ENCODE assay signal across 10 mouse cellular contexts in genomic region chr11:78453675-78454074, GRCm38 (mm10). TPM values are rescaled to one million over a fixed set of nuclear protein-coding genes. Genes with fewer than 3 reads are reported as not detected.
A peak's percentile ranks its signal among the peaks of the same experiment; 100 is the strongest.
DNase-seq lines count a peak whose midpoint lies in the region; ATAC-seq and TF ChIP-seq lines count a peak whose summit lies in the region.
"Had no signal": no experiment of that assay in that cellular context is flagged by ENCODE, and none has a peak within 500 bp of the region (broad histone marks: within the 10 kb centered on the region; RNA-seq: fewer than 3 reads in every experiment).

No protein-coding gene starts in this region.

- TF ChIP-seq CTCF in kidney, adult 2 months (conservative IDR thresholded peaks at IDR 0.05; ENCODE audit: insufficient read depth, insufficient read length, low read depth, low read length), result peak; percentile 85

- no peaks in the 10 kb centered on the region for H3K36me3 ChIP-seq in kidney, adult 2 months (ENCODE audit: control insufficient read depth, insufficient read depth, low read length)
- no peaks in the 10 kb centered on the region for H3K36me3 ChIP-seq in kidney, embryonic 14.5 days (ENCODE audit: control insufficient read depth, insufficient read depth, low read length)
- H3K36me3 ChIP-seq in limb, embryonic 11.5 days (ENCODE audit: control insufficient read depth, insufficient read depth, low read length), result no peaks in the 10 kb centered on the region
- H3K36me3 ChIP-seq: midbrain, embryonic 12.5 days had no signal

- no peak overlapping the region for H3K27ac ChIP-seq in kidney, adult 2 months (ENCODE audit: insufficient read depth, low read depth, low read length)
- no peak overlapping the region for H3K27ac ChIP-seq in kidney, embryonic 14.5 days (ENCODE audit: low read depth, low read length)
- H3K27ac ChIP-seq in limb, embryonic 11.5 days (replicated peaks; ENCODE audit: low read depth, low read length), result no peak overlapping the region
- H3K27ac ChIP-seq: midbrain, embryonic 12.5 days had no signal

- no peaks in the 10 kb centered on the region for H3K9me3 ChIP-seq in kidney, embryonic 14.5 days (ENCODE audit: control insufficient read depth, low read length)
- H3K9me3 ChIP-seq in limb, embryonic 11.5 days (ENCODE audit: control insufficient read depth, low read length), result no peaks in the 10 kb centered on the region
- H3K9me3 ChIP-seq: midbrain, embryonic 12.5 days had no signal

- peak; percentile 68 for DNase-seq in kidney, adult 2 months
- peak; percentile 86 for DNase-seq in ES-CJ7 (ENCODE audit: low read depth, low spot score)
- DNase-seq in adrenal gland, postnatal 25 days, result peak; percentile 69
- peak; percentile 26 for DNase-seq in fibroblast of lung, adult 2 months (ENCODE audit: low read depth)
- peak; percentile 78 for DNase-seq in limb, embryonic 11.5 days (ENCODE audit: low spot score)
- peak; percentile 44 to 74 for DNase-seq in spleen, adult 18-20 months

- H3K27me3 ChIP-seq in kidney, adult 2 months (replicated peaks; ENCODE audit: control insufficient read depth, insufficient read depth, low read length), result no peaks in the 10 kb centered on the region
- no peaks in the 10 kb centered on the region; the same call in 1 of the 2 replicates for H3K27me3 ChIP-seq in kidney, embryonic 14.5 days (ENCODE audit: control insufficient read depth, insufficient read depth, low read length)
- H3K27me3 ChIP-seq in limb, embryonic 11.5 days (ENCODE audit: control insufficient read depth, insufficient read depth, low read length), result no peaks in the 10 kb centered on the region

- ATAC-seq in kidney, embryonic 14.5 days (ENCODE audit: low FRiP score, low TSS enrichment), result no peak
- no peak for ATAC-seq in limb, embryonic 11.5 days (ENCODE audit: insufficient number of reproducible peaks, low FRiP score, low TSS enrichment, low read depth)
- no peak for ATAC-seq in monocyte, adult 5-6 weeks (replicated peaks; ENCODE audit: insufficient number of reproducible peaks, low FRiP score, low TSS enrichment, poor library complexity, severe bottlenecking)

- H3K9ac ChIP-seq in kidney, embryonic 14.5 days (ENCODE audit: low read depth, low read length), result no peak overlapping the region
- H3K9ac ChIP-seq in limb, embryonic 11.5 days (ENCODE audit: low read length), result no peak overlapping the region
- H3K9ac ChIP-seq: midbrain, embryonic 12.5 days had no signal

- H3K4me2 ChIP-seq in kidney, embryonic 14.5 days (replicated peaks; ENCODE audit: low read depth, low read length), result no peak overlapping the region
- H3K4me2 ChIP-seq in limb, embryonic 11.5 days (ENCODE audit: low read depth, severe bottlenecking), result no peak overlapping the region
- H3K4me2 ChIP-seq: midbrain, embryonic 12.5 days had no signal

- no peak overlapping the region for H3K4me3 ChIP-seq in kidney, adult 2 months (ENCODE audit: insufficient read depth, low read depth, low read length)
- H3K4me3 ChIP-seq in kidney, embryonic 14.5 days (ENCODE audit: low read length), result no peak overlapping the region
- no peak overlapping the region for H3K4me3 ChIP-seq in limb, embryonic 11.5 days (ENCODE audit: low read depth, low read length)
- H3K4me3 ChIP-seq: midbrain, embryonic 12.5 days had no signal

- H3K4me1 ChIP-seq in kidney, adult 2 months (ENCODE audit: control insufficient read depth, insufficient read depth, low read length), result no peaks in the 10 kb centered on the region
- H3K4me1 ChIP-seq in kidney, embryonic 14.5 days (ENCODE audit: control insufficient read depth, insufficient read depth, low read length), result no peaks in the 10 kb centered on the region
- H3K4me1 ChIP-seq in limb, embryonic 11.5 days (ENCODE audit: control insufficient read depth, insufficient read depth, low read length), result no peaks in the 10 kb centered on the region
- H3K4me1 ChIP-seq: midbrain, embryonic 12.5 days had no signal

- 21% methylated on average over 4 of the region's 4 CpGs for WGBS in kidney, adult 2 months
- 11% methylated on average over 4 of the region's 4 CpGs for WGBS in kidney, embryonic 14.5 days
- 17% methylated on average over 4 of the region's 4 CpGs for WGBS in limb, embryonic 11.5 days

- no peak for TF ChIP-seq POLR2A in kidney, adult 2 months (IDR thresholded peaks at IDR 0.05; ENCODE audit: low read depth, low read length)

RNA-seq across cellular contexts. Expression of gene Slc46a1, which starts 11.8 kb away (rescaled TPM):
- 93.2 and 115 TPM in 2 replicates for polyA plus RNA-seq in kidney, adult 2 months (2012; rRNA removed)
- polyA plus RNA-seq in kidney, embryonic 14.5 days (2014; fragmentation: Nextera tagmentation; extraction: Ambion mirVana), result 13.1 and 18.5 TPM in 2 replicates
- total RNA-seq in adrenal gland, postnatal 25 days (2021), result 46.2 and 57.5 TPM in 2 replicates
- polyA plus RNA-seq in limb, embryonic 11.5 days (2014; fragmentation: Nextera tagmentation; extraction: Ambion mirVana), result 14.9 and 16.2 TPM in 2 replicates
- 0.38 to 0.58 TPM in 2 of 3 replicates, not detected in the other for total RNA-seq in monocyte, adult 5-6 weeks (2017)

RNA-seq across cellular contexts. Expression of gene Slc13a2, which starts 31.7 kb away (rescaled TPM):
- polyA plus RNA-seq in kidney, adult 2 months (2012; rRNA removed), result 91.0 and 105 TPM in 2 replicates
- polyA plus RNA-seq in kidney, embryonic 14.5 days (2014; fragmentation: Nextera tagmentation; extraction: Ambion mirVana), result 0.07 and 0.45 TPM in 2 replicates
- total RNA-seq in adrenal gland, postnatal 25 days (2021), result not detected in 2 replicates
- polyA plus RNA-seq in limb, embryonic 11.5 days (2014; fragmentation: Nextera tagmentation; extraction: Ambion mirVana), result not detected in 2 replicates
- total RNA-seq in monocyte, adult 5-6 weeks (2017), result not detected in 3 replicates
- total RNA-seq: gastrocnemius, postnatal 4 days had no signal
- polyA plus RNA-seq: midbrain, embryonic 12.5 days had no signal

RNA-seq across cellular contexts. Expression of gene Sarm1, which starts 43.9 kb away (rescaled TPM):
- 0.35 and 0.38 TPM in 2 replicates for polyA plus RNA-seq in kidney, adult 2 months (2012; rRNA removed)
- polyA plus RNA-seq in kidney, embryonic 14.5 days (2014; fragmentation: Nextera tagmentation; extraction: Ambion mirVana), result 1.4 and 1.7 TPM in 2 replicates
- total RNA-seq in adrenal gland, postnatal 25 days (2021), result 6.1 and 6.7 TPM in 2 replicates
- 2.2 and 2.5 TPM in 2 replicates for polyA plus RNA-seq in limb, embryonic 11.5 days (2014; fragmentation: Nextera tagmentation; extraction: Ambion mirVana)
- total RNA-seq in monocyte, adult 5-6 weeks (2017), result 0.78 TPM in 1 of 3 replicates, not detected in the others

RNA-seq across cellular contexts. Expression of gene Vtn, which starts 45.2 kb away (rescaled TPM):
- 3.3 and 3.6 TPM in 2 replicates for polyA plus RNA-seq in kidney, adult 2 months (2012; rRNA removed)
- polyA plus RNA-seq in kidney, embryonic 14.5 days (2014; fragmentation: Nextera tagmentation; extraction: Ambion mirVana), result 0.73 and 0.84 TPM in 2 replicates
- 1.1 and 23.3 TPM in 2 replicates for total RNA-seq in adrenal gland, postnatal 25 days (2021)
- 0.41 TPM in 1 of 2 replicates, not detected in the other for polyA plus RNA-seq in limb, embryonic 11.5 days (2014; fragmentation: Nextera tagmentation; extraction: Ambion mirVana)
- total RNA-seq in monocyte, adult 5-6 weeks (2017), result not detected in 3 replicates

RNA-seq across cellular contexts. Expression of gene Sebox, which starts 49.6 kb away (rescaled TPM):
- not detected in 2 replicates for polyA plus RNA-seq in kidney, adult 2 months (2012; rRNA removed)
- not detected in 2 replicates for polyA plus RNA-seq in kidney, embryonic 14.5 days (2014; fragmentation: Nextera tagmentation; extraction: Ambion mirVana)
- total RNA-seq in adrenal gland, postnatal 25 days (2021), result not detected in 2 replicates
- polyA plus RNA-seq in limb, embryonic 11.5 days (2014; fragmentation: Nextera tagmentation; extraction: Ambion mirVana), result not detected in 2 replicates
- total RNA-seq in monocyte, adult 5-6 weeks (2017), result not detected in 3 replicates
- total RNA-seq: gastrocnemius, postnatal 4 days had no signal
- polyA plus RNA-seq: midbrain, embryonic 12.5 days had no signal

Comparison
In these comparisons a context has a peak if more than half of its experiments do, and no peak if none do; other contexts are left out.
1. RNA of gene Slc13a2, which starts 31.7 kb away (polyA plus RNA-seq): 91.0 to 105 TPM in kidney, adult 2 months; 0.07 to 0.45 TPM in kidney, embryonic 14.5 days and not detected in limb, embryonic 11.5 days; every median in the first group is over 10 times any median in the second.
2. DNase-seq: peak in every context shown above with its lines; median percentile 86 in ES-CJ7; 78 in limb, embryonic 11.5 days; 69 in adrenal gland, postnatal 25 days; 68 in kidney, adult 2 months; 59 in spleen, adult 18-20 months; 26 in fibroblast of lung, adult 2 months.